Mouse (Mus musculus): ENCODE measurements at regions not wholly inside any gene's neighbourhood (a gene's known extent, or its start where the extent isn't known, plus 50 kb on each side); places are given as distances from the start of the nearest gene placed in this dataset.

DNA sequence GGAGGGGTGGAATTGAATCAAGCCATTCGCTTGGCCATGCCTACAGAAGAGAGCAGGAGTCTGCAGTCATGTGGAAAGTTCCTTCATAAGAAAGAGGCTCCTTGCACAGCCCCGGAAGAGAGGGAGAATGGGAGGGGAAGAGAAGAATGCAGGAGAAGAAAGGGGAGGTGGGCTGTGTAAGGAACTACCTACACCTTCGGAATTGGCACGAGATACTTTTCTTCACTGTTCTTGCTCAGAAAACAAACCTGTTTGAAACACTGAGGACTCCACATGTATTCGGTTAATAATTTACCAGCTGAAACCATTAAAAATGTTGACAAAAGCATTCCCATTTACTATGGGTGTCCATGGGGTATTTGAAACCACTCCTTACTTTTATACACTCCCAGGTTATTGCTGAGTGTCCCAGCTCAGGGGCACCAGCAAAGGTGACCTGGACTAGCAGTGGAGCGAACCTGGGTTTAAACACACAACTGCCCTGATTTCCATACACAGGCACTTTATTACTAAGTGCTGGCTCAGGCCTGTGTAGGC is 153.4 kb upstream of the Cited2 start:
- WGBS = 77% methylated on average over 6 of the region's 6 CpGs
- no peaks in the 10 kb centered on the region for H3K4me1 ChIP-seq (ENCODE audit: insufficient read depth, low read length)
- no peak for TF ChIP-seq CTCF (IDR thresholded peaks at IDR 0.05; ENCODE audit: low read depth)
- no peaks in the 10 kb centered on the region for H3K9me3 ChIP-seq (ENCODE audit: low read length)
- no peak for ATAC-seq
- no peak overlapping the region for H3K4me3 ChIP-seq (ENCODE audit: low read length)
- no peak overlapping the region for H3K4me2 ChIP-seq (ENCODE audit: low read depth, low read length)
- DNase-seq (ENCODE audit: low spot score) = no peak
- no peaks in the 10 kb centered on the region for H3K36me3 ChIP-seq (ENCODE audit: insufficient read depth, low read length)
- H3K27ac ChIP-seq = no peak overlapping the region
- H3K27me3 ChIP-seq (ENCODE audit: insufficient read depth, low read length) = no peaks in the 10 kb centered on the region
- H3K9ac ChIP-seq (replicated peaks; ENCODE audit: low read length) = no peak overlapping the region

DNA sequence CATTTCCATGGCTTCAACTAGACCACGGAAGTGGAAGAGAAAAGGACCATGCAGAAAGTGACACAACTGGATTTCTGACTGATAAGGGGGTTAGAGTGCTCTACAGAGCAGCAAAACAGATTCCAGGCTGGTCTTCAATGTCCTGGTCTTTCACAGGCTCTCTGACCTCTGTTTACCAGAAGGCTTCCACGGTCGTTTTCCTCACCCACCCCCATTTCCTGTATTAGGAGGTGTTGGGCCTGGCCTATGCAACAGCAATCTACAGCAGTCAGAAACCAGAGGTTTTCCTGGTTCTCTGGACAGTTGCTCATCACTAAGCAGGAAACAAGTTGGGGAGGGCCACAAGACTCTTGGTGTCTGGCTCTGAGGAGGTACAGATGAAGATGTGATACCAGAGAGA is 148.1 kb upstream of the Cited2 start:
- Histone ChIP-seq H3K4me3 (ENCODE audit: low read length) (no peak overlapping the region), H3K9me3 (ENCODE audit: low read length) (no peaks in the 10 kb centered on the region), H3K27me3 (ENCODE audit: insufficient read depth, low read length) (no peaks in the 10 kb centered on the region), H3K4me2 (ENCODE audit: low read depth, low read length) (no peak overlapping the region), H3K27ac (no peak overlapping the region), H3K9ac (replicated peaks; ENCODE audit: low read length) (no peak overlapping the region), H3K36me3 (ENCODE audit: insufficient read depth, low read length) (no peaks in the 10 kb centered on the region), H3K4me1 (ENCODE audit: insufficient read depth, low read length) (no peaks in the 10 kb centered on the region)
- DNase-seq (ENCODE audit: low spot score) (no peak), ATAC-seq (no peak)
- 85% methylated on average over 3 of the region's 3 CpGs for WGBS
- no peak for TF ChIP-seq CTCF (IDR thresholded peaks at IDR 0.05; ENCODE audit: low read depth)

DNA sequence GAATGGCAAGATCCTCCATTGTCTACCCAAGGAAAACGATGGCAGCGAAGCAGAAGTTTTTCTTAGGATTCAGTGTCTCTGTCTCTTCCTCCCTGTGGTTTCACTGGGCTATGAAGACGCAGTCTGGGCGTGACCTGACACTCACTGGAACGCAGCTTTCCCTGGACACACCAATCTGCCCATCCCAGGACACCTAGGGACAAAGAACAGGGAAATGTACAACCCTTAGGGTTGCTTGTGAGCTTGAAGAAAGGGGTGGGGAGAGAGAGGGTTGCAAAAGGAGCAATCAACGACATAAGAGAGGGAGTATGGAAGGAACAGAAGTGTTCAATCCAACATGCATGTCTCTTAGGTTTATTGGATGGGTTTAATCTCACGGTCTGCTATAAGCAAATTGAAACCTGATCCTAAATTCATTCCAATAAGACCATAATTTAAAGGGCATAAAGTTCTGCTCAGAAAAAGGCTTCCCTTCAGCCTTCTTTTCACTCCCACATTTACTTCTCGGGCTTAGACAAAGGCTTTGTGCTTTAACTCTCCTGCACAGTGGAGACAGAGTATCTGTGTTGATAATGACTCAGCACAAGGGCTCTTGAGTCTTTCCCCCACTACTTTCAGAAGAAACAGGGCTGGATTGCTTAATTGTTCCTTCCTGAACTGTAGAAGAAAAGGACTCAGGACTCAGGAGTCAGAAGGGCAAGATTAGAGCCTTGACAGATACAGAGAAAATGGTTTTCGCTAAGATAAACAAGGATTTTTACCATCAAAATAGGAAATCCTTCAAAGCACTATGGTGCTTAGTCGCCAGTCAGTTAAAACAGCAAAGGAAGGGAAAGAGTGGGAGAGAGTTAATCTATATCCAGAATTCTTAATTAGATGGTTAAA is 147.3 kb upstream of the Cited2 start:
- no peaks in the 10 kb centered on the region for H3K9me3 ChIP-seq (ENCODE audit: low read length)
- H3K27ac ChIP-seq = no peak overlapping the region
- no peaks in the 10 kb centered on the region for H3K27me3 ChIP-seq (ENCODE audit: insufficient read depth, low read length)
- H3K36me3 ChIP-seq (ENCODE audit: insufficient read depth, low read length) = no peaks in the 10 kb centered on the region
- WGBS = 61% methylated on average over 10 of the region's 10 CpGs
- no peak overlapping the region for H3K4me3 ChIP-seq (ENCODE audit: low read length)
- ATAC-seq (no peak), DNase-seq (ENCODE audit: low spot score) (no peak)
- H3K9ac ChIP-seq (replicated peaks; ENCODE audit: low read length) = no peak overlapping the region
- TF ChIP-seq CTCF (IDR thresholded peaks at IDR 0.05; ENCODE audit: low read depth) = no peak
- H3K4me2 ChIP-seq (ENCODE audit: low read depth, low read length) = no peak overlapping the region
- no peaks in the 10 kb centered on the region for H3K4me1 ChIP-seq (ENCODE audit: insufficient read depth, low read length)

DNA sequence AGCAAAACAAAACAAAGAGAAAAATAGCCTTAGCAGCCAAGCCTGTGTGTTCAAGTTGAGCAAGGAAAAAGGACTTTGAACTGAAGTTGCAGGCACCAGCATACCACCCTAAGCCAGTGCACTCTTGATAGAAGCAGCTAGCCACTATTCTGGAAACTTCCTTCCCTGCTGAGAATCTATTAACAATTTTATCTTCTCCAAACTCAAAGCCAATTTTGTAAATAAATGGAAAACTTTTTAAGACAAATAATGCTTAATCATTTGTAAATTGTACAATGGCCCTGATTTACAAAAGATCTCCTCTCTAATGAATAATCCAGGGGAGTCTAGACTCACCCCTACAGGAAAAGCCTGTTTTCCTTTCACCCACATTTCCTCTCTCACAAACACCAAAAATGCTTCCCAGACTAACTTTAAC is 146.7 kb upstream of the Cited2 start:
- Histone ChIP-seq H3K4me2 (ENCODE audit: low read depth, low read length) (no peak overlapping the region), H3K36me3 (ENCODE audit: insufficient read depth, low read length) (no peaks in the 10 kb centered on the region), H3K9ac (replicated peaks; ENCODE audit: low read length) (no peak overlapping the region), H3K4me1 (ENCODE audit: insufficient read depth, low read length) (no peaks in the 10 kb centered on the region), H3K27me3 (ENCODE audit: insufficient read depth, low read length) (no peaks in the 10 kb centered on the region), H3K9me3 (ENCODE audit: low read length) (no peaks in the 10 kb centered on the region), H3K4me3 (ENCODE audit: low read length) (no peak overlapping the region), H3K27ac (no peak overlapping the region)
- TF ChIP-seq CTCF (IDR thresholded peaks at IDR 0.05; ENCODE audit: low read depth) = no peak
- ATAC-seq (no peak), DNase-seq (ENCODE audit: low spot score) (no peak)

DNA sequence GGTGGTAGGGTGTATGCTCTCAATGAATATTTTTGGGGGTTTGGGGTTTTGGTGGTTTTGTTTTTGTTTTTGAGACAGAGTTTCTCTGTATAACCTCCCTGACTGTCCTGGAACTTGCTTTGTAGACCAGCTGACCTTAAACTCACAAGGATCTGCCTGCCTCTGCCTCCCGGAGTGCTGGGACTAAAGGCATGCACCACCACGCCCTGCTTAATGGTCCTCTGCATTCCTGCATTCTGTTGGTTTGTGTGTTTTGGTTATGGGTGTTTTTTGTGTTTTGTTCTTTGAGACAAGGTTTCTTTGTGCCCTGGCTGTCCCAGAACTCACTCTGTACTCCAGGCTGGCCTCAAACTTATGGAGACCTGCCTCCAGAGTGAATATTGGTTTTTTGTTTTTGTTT is 143.6 kb upstream of the Cited2 start:
- no peak overlapping the region for H3K4me3 ChIP-seq (ENCODE audit: low read length)
- H3K4me2 ChIP-seq (ENCODE audit: low read depth, low read length) = no peak overlapping the region
- H3K4me1 ChIP-seq (ENCODE audit: insufficient read depth, low read length) = no peaks in the 10 kb centered on the region
- H3K36me3 ChIP-seq (ENCODE audit: insufficient read depth, low read length) = no peaks in the 10 kb centered on the region
- WGBS = 70% methylated on average over 2 of the region's 2 CpGs
- no peak for TF ChIP-seq CTCF (IDR thresholded peaks at IDR 0.05; ENCODE audit: low read depth)
- no peak for DNase-seq (ENCODE audit: low spot score)
- H3K9ac ChIP-seq (replicated peaks; ENCODE audit: low read length) = no peak overlapping the region
- H3K9me3 ChIP-seq (ENCODE audit: low read length) = no peaks in the 10 kb centered on the region
- no peak for ATAC-seq
- H3K27ac ChIP-seq = no peak overlapping the region
- no peaks in the 10 kb centered on the region for H3K27me3 ChIP-seq (ENCODE audit: insufficient read depth, low read length)

DNA sequence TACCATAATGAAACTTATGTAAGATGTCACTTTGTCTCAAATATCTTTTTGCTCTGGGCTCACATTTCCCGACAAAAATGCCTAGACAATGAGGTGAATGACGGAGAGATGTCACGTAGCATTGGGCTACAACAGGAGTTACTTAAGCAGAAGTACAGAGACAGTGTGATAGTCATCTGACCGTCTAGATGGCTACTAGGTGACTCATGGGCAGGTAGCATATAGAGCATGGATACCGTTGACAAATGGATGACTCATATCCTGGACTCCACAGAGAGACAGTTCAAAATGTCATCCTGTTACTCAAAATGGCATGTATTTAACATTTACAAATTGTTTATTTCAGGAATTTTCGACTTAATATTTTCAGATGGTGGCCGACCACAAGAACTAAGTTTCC is 138.2 kb upstream of the Cited2 start:
- WGBS = 89% methylated on average over 7 of the region's 7 CpGs
- Histone ChIP-seq H3K27ac (no peak overlapping the region), H3K4me2 (ENCODE audit: low read depth, low read length) (no peak overlapping the region), H3K27me3 (ENCODE audit: insufficient read depth, low read length) (no peaks in the 10 kb centered on the region), H3K4me1 (ENCODE audit: insufficient read depth, low read length) (no peaks in the 10 kb centered on the region), H3K9ac (replicated peaks; ENCODE audit: low read length) (no peak overlapping the region), H3K9me3 (ENCODE audit: low read length) (no peaks in the 10 kb centered on the region), H3K36me3 (ENCODE audit: insufficient read depth, low read length) (no peaks in the 10 kb centered on the region), H3K4me3 (ENCODE audit: low read length) (no peak overlapping the region)
- no peak for TF ChIP-seq CTCF (IDR thresholded peaks at IDR 0.05; ENCODE audit: low read depth)
- no peak for DNase-seq (ENCODE audit: low spot score)
- ATAC-seq = no peak

DNA sequence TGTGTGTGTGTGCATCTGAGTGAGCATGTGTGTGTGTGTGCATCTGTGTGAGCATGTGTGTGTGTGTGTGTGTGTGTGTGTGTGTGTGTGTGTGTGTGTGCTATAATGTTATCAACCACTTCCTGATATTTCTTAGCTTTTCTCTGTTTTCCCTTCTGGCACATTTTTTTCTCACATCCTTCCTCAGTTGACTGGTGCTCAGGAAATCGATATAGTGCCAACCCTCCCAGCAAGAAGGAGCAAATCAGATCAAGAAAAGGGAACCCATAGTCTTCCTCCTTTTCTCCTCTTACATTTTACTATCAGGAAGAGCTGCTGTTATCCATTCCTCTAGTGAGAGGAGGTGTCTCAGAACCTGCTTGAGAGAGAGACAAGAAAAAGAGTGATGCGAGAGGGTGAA is 136.1 kb upstream of the Cited2 start:
- ATAC-seq (no peak), DNase-seq (ENCODE audit: low spot score) (no peak)
- Histone ChIP-seq H3K27me3 (ENCODE audit: insufficient read depth, low read length) (no peaks in the 10 kb centered on the region), H3K9me3 (ENCODE audit: low read length) (no peaks in the 10 kb centered on the region), H3K4me1 (ENCODE audit: insufficient read depth, low read length) (no peaks in the 10 kb centered on the region), H3K36me3 (ENCODE audit: insufficient read depth, low read length) (no peaks in the 10 kb centered on the region), H3K9ac (replicated peaks; ENCODE audit: low read length) (no peak overlapping the region), H3K4me2 (ENCODE audit: low read depth, low read length) (no peak overlapping the region), H3K4me3 (ENCODE audit: low read length) (no peak overlapping the region), H3K27ac (no peak overlapping the region)
- 94% methylated on average over 2 of the region's 2 CpGs for WGBS
- no peak for TF ChIP-seq CTCF (IDR thresholded peaks at IDR 0.05; ENCODE audit: low read depth)

Measured in hindbrain, postnatal 0 days (tissue).